Mouse (Mus musculus) forebrain, postnatal 0 days (tissue): ENCODE results near the gene Ccdc87. TPM values are rescaled to one million over a fixed set of nuclear protein-coding genes. Genes with fewer than 3 reads are reported as not detected.

ENCODE experiments used
- ATAC-seq: fragments of 200-750 bp; cut with Nextera tagmentation; 2 replicates; pipeline ENCODE4 v1.8.0; 2017; ENCODE audit warnings: mild to moderate bottlenecking, moderate library complexity
- DNase-seq: peaks from one replicate; pipeline ENCODE4 v3.0.0-alpha.2; 2015
- H3K27ac ChIP-seq: fragments of 300-500 bp; sonication (generic); 2 replicates; pipeline ENCODE4 v1.5.1; 2014; ENCODE audit warnings: low read depth, mild to moderate bottlenecking, antibody characterized with exemption, low read length, moderate library complexity, mixed read lengths
- H3K27me3 ChIP-seq: fragments of 300-500 bp; sonication (generic); 2 replicates; pipeline ENCODE4 v1.6.1; 2014; ENCODE audit warnings: mild to moderate bottlenecking, low read length, mixed read lengths; ENCODE audit not compliant: insufficient read depth
- H3K36me3 ChIP-seq: fragments of 300-500 bp; sonication (generic); 2 replicates; pipeline ENCODE4 v1.6.1; 2014; ENCODE audit warnings: mild to moderate bottlenecking, moderate library complexity; ENCODE audit not compliant: insufficient read depth
- H3K4me1 ChIP-seq: fragments of 300-500 bp; sonication (generic); 2 replicates; pipeline ENCODE4 v1.6.1; 2014; ENCODE audit warnings: antibody characterized with exemption; ENCODE audit not compliant: insufficient read depth
- H3K4me2 ChIP-seq: fragments of 300-500 bp; sonication (generic); 2 replicates; pipeline ENCODE4 v1.6.1; 2014; ENCODE audit warnings: low read depth, mild to moderate bottlenecking, moderate library complexity
- H3K4me3 ChIP-seq: fragments of 300-500 bp; sonication (generic); 2 replicates; pipeline ENCODE4 v1.5.1; 2014; ENCODE audit warnings: low read depth, low read length, mixed read lengths
- H3K9ac ChIP-seq: fragments of 300-500 bp; sonication (generic); 2 replicates; pipeline ENCODE4 v1.6.1; 2014; ENCODE audit warnings: mild to moderate bottlenecking
- H3K9me3 ChIP-seq: fragments of 300-500 bp; sonication (generic); 2 replicates; pipeline ENCODE4 v1.6.1; 2016; ENCODE audit warnings: low read length
- CTCF ChIP-seq: sonication (generic); IDR thresholded peaks from 2 replicates; pipeline ENCODE4 v1.5.1; 2016; ENCODE audit warnings: antibody characterized with exemption, control low read depth, low read depth
- WGBS: fragments of 180-500 bp; shearing (Covaris S2); extraction: QIAGEN DNeasy Blood & Tissue Kit; methylation state at CpG from one replicate; pipeline ENCODE4 v1.1.7; 2014; 5-methylcytosine and 5-hydroxymethylcytosine counted together
- polyA plus RNA-seq: library from polyadenylated mRNA; unstranded; fragments of >200 nt; fragmentation: Nextera tagmentation; extraction: Ambion mirVana; gene quantifications from 2 replicates; pipeline ENCODE4 v1.2.1, GENCODE M21; 2015
- total RNA-seq: library from RNA; depleted of rRNA; stranded (reverse); fragments of >200 nt; gene quantifications from 2 replicates; pipeline ENCODE4 v1.2.3, GENCODE M21; 2014; rRNA removed

Gene Ccdc87
- total RNA-seq: 0.92 and 1.1 TPM in 2 replicates
- 0.80 and 1.2 TPM in 2 replicates for polyA plus RNA-seq

- Histone ChIP-seq H3K36me3 (no peaks in the 10 kb centered on the region), H3K4me3 (peak within 1 kb of the TSS; percentile 57), H3K27me3 (peaks cover 7% of the 10 kb centered on the region; the same call in 1 of the 2 replicates), H3K9ac (peak within 1 kb of the TSS; percentile 56), H3K4me2 (peak within 1 kb of the TSS; percentile 96), H3K4me1 (0 out of 2 replicates have a peak, but pooled peaks cover 8% of the 10 kb centered on the region), H3K9me3 (no peaks in the 10 kb centered on the region), H3K27ac (no peak within 1 kb of the TSS)
- WGBS: under 1% methylated on average over 25 of the region's 25 CpGs
- peak; percentile 31; the same call in 1 of the 2 replicates for TF ChIP-seq CTCF
- peak; percentile 99 for ATAC-seq
- peak; percentile 93 for DNase-seq
Observed at GRCm38 (mm10) chr19:4839149-4839548, at the start of gene Ccdc87, which contains the start of gene Ccs. TSS of gene Ccdc87 (plus strand) at chr19:4839366. TSS of gene Ccs (minus strand) at chr19:4839332.

GRCm38 (mm10) chr19:4793281-4793830 is 45.8 kb upstream of the Ccdc87 start:
- Histone ChIP-seq H3K4me3 (peak overlapping the region; percentile 72), H3K27ac (peak overlapping the region; percentile 82), H3K4me2 (peak overlapping the region; percentile 60), H3K36me3 (peaks cover 16% of the 10 kb centered on the region), H3K4me1 (peaks cover 18% of the 10 kb centered on the region), H3K9me3 (no peaks in the 10 kb centered on the region), H3K27me3 (no peaks in the 10 kb centered on the region), H3K9ac (peak overlapping the region; percentile 72)
- under 1% methylated on average over 16 of the region's 16 CpGs for WGBS
- TF ChIP-seq CTCF: no peak
- ATAC-seq (peak; percentile 36), DNase-seq (no peak)

GRCm38 (mm10) chr19:4793831-4794422 is 45.2 kb upstream of the Ccdc87 start, which contains the start of gene Rbm4:
TSS of gene Rbm4 (minus strand) at chr19:4793901.
- H3K4me3 ChIP-seq: peak within 1 kb of the TSS; percentile 72
- peak within 1 kb of the TSS; percentile 60 for H3K4me2 ChIP-seq
- peak; percentile 99 for ATAC-seq
- peak within 1 kb of the TSS; percentile 72 for H3K9ac ChIP-seq
- H3K36me3 ChIP-seq: peaks cover 20% of the 10 kb centered on the region
- no peak for TF ChIP-seq CTCF
- peaks cover 18% of the 10 kb centered on the region for H3K4me1 ChIP-seq
- DNase-seq: peak; percentile 98
- no peaks in the 10 kb centered on the region for H3K9me3 ChIP-seq
- peak within 1 kb of the TSS; percentile 82 for H3K27ac ChIP-seq
- WGBS: under 1% methylated on average over 31 of the region's 31 CpGs
- no peaks in the 10 kb centered on the region for H3K27me3 ChIP-seq

GRCm38 (mm10) chr19:4795929-4796328 is 43.2 kb upstream of the Ccdc87 start:
- no peaks in the 10 kb centered on the region for H3K27me3 ChIP-seq
- no peak overlapping the region for H3K4me2 ChIP-seq
- TF ChIP-seq CTCF: no peak
- peaks cover 25% of the 10 kb centered on the region for H3K36me3 ChIP-seq
- no peaks in the 10 kb centered on the region for H3K9me3 ChIP-seq
- 77% methylated on average over 1 of the region's 1 CpGs for WGBS
- H3K27ac ChIP-seq: no peak overlapping the region
- DNase-seq: no peak
- no peak overlapping the region for H3K9ac ChIP-seq
- ATAC-seq: no peak
- peaks cover 9% of the 10 kb centered on the region; the same call in 1 of the 2 replicates for H3K4me1 ChIP-seq
- no peak overlapping the region for H3K4me3 ChIP-seq

- DNase-seq (no peak), ATAC-seq (no peak)
- Histone ChIP-seq H3K4me2 (no peak overlapping the region), H3K9me3 (no peaks in the 10 kb centered on the region), H3K9ac (no peak overlapping the region), H3K36me3 (peaks cover 33% of the 10 kb centered on the region), H3K27ac (no peak overlapping the region), H3K4me3 (no peak overlapping the region), H3K27me3 (no peaks in the 10 kb centered on the region), H3K4me1 (0 out of 2 replicates have a peak, but pooled peaks cover 4% of the 10 kb centered on the region)
- TF ChIP-seq CTCF: no peak
- 93% methylated on average over 2 of the region's 2 CpGs for WGBS
Observed at GRCm38 (mm10) chr19:4797846-4798245, 41.3 kb upstream of the Ccdc87 start.

- ATAC-seq (no peak), DNase-seq (no peak)
- no peaks in the 10 kb centered on the region for H3K27me3 ChIP-seq
- H3K4me1 ChIP-seq: 0 out of 2 replicates have a peak, but pooled peaks cover 4% of the 10 kb centered on the region
- H3K4me2 ChIP-seq: no peak overlapping the region
- H3K4me3 ChIP-seq: no peak overlapping the region
- H3K9me3 ChIP-seq: no peaks in the 10 kb centered on the region
- no peak overlapping the region for H3K9ac ChIP-seq
- no peak for TF ChIP-seq CTCF
- 93% methylated on average over 5 of the region's 5 CpGs for WGBS
- H3K27ac ChIP-seq: no peak overlapping the region
- peaks cover 41% of the 10 kb centered on the region for H3K36me3 ChIP-seq
Observed at GRCm38 (mm10) chr19:4799083-4799482, 40.1 kb upstream of the Ccdc87 start.

GRCm38 (mm10) chr19:4802691-4803091 is 36.5 kb upstream of the Ccdc87 start:
- peak; percentile 20; the same call in 1 of the 2 replicates for ATAC-seq
- Histone ChIP-seq H3K9me3 (no peaks in the 10 kb centered on the region), H3K4me2 (no peak overlapping the region), H3K9ac (no peak overlapping the region), H3K27ac (no peak overlapping the region), H3K4me1 (no peaks in the 10 kb centered on the region), H3K27me3 (no peaks in the 10 kb centered on the region), H3K36me3 (peaks cover 41% of the 10 kb centered on the region), H3K4me3 (no peak overlapping the region)
- no peak for TF ChIP-seq CTCF
- no peak for DNase-seq
- WGBS: 92% methylated on average over 7 of the region's 7 CpGs
